Mouse (Mus musculus): ENCODE data around the gene Tubgcp3. TPM values are rescaled to one million over a fixed set of nuclear protein-coding genes. Genes with fewer than 3 reads are reported as not detected.

Gene Tubgcp3
- 33.4 and 52.7 TPM in 2 replicates for polyA plus RNA-seq (2014; fragmentation: Nextera tagmentation; extraction: Ambion mirVana)

DNA sequence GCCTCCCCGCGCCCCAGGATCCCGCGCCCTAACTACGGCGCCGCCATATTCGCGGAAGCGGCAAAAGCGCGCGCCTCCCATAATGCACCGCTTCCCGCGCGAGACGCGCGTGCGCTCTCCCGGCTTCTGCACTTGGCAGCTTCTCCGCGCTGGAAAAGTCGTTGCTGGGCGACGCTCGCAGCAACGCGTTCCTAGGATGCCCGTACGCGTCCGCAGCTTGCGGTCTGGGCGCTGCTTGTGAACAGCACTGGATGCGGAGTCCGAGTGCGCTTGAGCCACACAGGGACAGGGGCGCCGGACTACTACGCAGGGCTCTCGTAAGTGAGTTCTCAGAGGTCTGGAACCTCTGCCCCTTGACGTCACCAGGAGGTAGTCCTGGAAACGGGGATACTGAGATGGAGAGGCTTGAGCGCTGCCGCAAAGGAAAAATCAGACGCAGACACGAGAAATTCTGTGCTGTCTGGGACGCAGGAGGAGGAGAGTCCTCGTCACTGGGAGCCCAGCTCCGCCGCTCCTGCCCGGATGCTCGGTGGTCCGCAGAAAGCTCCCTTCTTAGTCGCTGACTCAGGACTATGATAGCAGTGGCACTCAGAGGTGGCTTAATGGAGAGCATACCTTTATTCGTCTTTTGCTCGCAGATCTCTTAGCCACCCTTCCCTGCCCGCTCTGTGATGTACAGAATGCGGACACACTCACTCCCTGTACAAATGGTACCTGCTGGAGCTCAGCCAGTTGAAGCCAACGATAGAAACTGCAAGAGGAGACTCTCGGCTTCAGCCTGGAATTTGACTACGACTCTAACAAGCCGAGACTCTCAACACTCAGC lies at the start of gene Tubgcp3:
Gene Tubgcp3 (minus strand): TSS at position 193 of the 826 bp plus-strand sequence.
- Histone ChIP-seq H3K9me3 (ENCODE audit: control insufficient read depth, low read length) (no peaks in the 10 kb centered on the region), H3K4me1 (ENCODE audit: control insufficient read depth, insufficient read depth, low read length) (peaks cover 9% of the 10 kb centered on the region; the same call in 1 of the 2 replicates), H3K9ac (ENCODE audit: low read depth, low read length) (peak within 1 kb of the TSS; percentile 91), H3K27ac (ENCODE audit: low read depth, low read length) (peak within 1 kb of the TSS; percentile 65; the same call in 1 of the 2 replicates), H3K36me3 (ENCODE audit: control insufficient read depth, insufficient read depth, low read length) (no peaks in the 10 kb centered on the region), H3K27me3 (ENCODE audit: control insufficient read depth, insufficient read depth, low read length) (no peaks in the 10 kb centered on the region), H3K4me3 (ENCODE audit: low read length) (peak within 1 kb of the TSS; percentile 94), H3K4me2 (replicated peaks; ENCODE audit: low read depth, low read length) (peak within 1 kb of the TSS; percentile 73)
- ATAC-seq (ENCODE audit: low FRiP score, low TSS enrichment): peak; percentile 87
- WGBS: 1% methylated on average over 65 of the region's 65 CpGs

DNA sequence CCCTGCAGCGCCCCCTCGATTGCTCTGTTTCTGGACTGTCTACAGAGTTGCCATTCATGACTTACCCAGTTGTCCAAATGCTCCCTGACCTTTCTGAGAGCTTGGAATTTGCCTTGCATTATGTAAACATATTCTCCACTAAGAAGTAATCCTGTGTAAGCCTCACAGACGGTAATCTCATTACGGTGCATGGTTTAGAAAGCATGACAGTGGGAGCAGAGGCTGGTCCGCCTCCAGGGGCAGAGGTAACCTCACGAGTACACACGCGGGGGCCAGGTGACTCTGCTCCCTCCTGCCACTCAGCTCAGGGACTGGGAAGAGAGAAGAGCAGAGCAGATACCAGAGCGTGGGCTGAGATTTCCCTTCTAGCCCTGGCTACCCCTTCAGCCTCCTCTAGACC lies 47.0 kb upstream of the Tubgcp3 start:
- Histone ChIP-seq H3K9me3 (ENCODE audit: control insufficient read depth, low read length) (no peaks in the 10 kb centered on the region), H3K27ac (ENCODE audit: low read depth, low read length) (no peak overlapping the region), H3K4me1 (ENCODE audit: control insufficient read depth, insufficient read depth, low read length) (0 out of 2 replicates have a peak, but pooled peaks cover 5% of the 10 kb centered on the region), H3K4me2 (replicated peaks; ENCODE audit: low read depth, low read length) (no peak overlapping the region), H3K9ac (ENCODE audit: low read depth, low read length) (no peak overlapping the region), H3K27me3 (ENCODE audit: control insufficient read depth, insufficient read depth, low read length) (no peaks in the 10 kb centered on the region), H3K36me3 (ENCODE audit: control insufficient read depth, insufficient read depth, low read length) (no peaks in the 10 kb centered on the region), H3K4me3 (ENCODE audit: low read length) (no peak overlapping the region)
- 72% methylated on average over 9 of the region's 9 CpGs for WGBS
- no peak for ATAC-seq (ENCODE audit: low FRiP score, low TSS enrichment)

DNA sequence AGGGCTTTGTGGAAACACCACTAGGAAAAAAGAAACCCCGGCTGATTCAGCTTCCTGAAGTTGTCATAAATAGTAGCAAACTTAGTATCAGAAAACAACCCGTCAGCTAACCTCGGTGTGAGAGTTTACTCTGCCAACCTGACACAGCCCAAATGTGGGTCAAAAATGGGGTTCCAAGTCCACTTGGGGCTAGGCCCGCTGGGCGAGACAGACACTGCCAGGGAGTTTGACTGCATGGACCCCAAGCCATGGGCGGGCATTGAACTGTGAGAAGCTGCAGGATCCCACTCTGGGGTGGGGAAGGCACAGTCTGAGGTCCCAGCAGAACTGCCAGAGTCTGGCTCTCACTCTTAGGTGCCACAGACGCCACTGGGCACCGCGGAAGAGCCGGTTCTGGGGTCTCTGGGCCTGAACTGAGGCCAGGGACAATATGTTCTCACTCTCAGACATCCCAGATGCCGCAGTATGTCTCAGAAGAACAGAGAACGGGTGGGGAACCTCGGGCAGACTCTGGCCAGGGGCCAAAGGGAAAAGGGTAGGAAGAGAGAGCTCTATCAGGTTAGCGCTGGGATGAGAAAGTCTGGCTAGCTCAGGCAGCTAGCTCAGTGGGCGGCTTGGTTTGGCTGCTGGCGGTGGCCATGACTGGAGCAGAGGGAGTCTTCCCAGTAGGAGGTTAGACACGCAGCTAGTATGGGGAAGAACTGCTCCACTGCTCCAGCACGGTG lies 44.0 kb upstream of the Tubgcp3 start:
- no peaks in the 10 kb centered on the region for H3K9me3 ChIP-seq (ENCODE audit: control insufficient read depth, low read length)
- 0 out of 2 replicates have a peak, but pooled peaks cover 5% of the 10 kb centered on the region for H3K4me1 ChIP-seq (ENCODE audit: control insufficient read depth, insufficient read depth, low read length)
- ATAC-seq (ENCODE audit: low FRiP score, low TSS enrichment): no peak
- H3K9ac ChIP-seq (ENCODE audit: low read depth, low read length): no peak overlapping the region
- no peak overlapping the region for H3K4me3 ChIP-seq (ENCODE audit: low read length)
- H3K27ac ChIP-seq (ENCODE audit: low read depth, low read length): no peak overlapping the region
- H3K27me3 ChIP-seq (ENCODE audit: control insufficient read depth, insufficient read depth, low read length): no peaks in the 10 kb centered on the region
- 85% methylated on average over 18 of the region's 18 CpGs for WGBS
- H3K36me3 ChIP-seq (ENCODE audit: control insufficient read depth, insufficient read depth, low read length): no peaks in the 10 kb centered on the region
- no peak overlapping the region for H3K4me2 ChIP-seq (replicated peaks; ENCODE audit: low read depth, low read length)

DNA sequence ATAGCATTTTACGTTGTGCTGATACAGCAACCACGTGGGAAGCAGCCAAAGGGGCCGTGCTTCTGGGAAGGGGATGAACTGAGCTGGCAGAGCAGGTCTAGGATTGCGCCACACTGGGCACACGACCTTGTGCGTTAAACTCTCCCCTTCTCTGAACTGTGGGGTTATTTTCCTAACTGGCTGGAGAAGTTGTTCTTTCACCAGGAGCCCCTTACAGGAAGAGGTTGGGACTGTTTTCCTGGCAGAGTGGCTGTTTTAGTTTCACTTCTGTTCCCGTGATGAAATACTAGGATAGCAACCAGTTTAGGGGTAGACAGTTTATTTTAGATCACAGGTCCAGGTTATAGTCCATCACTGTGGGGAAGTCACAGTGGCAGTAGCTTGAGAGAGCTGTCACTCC lies 39.6 kb upstream of the Tubgcp3 start:
- WGBS: 72% methylated on average over 7 of the region's 7 CpGs

DNA sequence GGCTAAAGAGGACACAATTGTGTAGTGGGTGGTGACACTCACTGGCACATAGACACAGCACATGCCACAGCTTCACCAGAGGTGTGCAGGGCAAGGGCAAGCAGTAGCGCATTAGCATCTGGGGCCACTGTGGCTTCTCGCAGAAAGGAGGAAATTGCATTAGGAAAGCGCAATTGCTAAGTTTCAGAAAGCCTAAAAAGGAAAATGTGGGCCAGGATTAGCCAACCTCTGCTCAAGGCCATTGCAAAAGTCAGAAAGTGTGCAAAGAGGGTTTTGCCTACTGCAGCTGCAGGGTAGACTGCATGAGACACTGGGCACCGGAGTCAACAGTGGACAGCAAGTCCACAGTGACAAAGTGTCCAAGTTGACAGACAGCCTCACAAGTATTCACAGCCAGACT lies 31.5 kb upstream of the Tubgcp3 start:
- no peaks in the 10 kb centered on the region for H3K4me1 ChIP-seq (ENCODE audit: control insufficient read depth, insufficient read depth, low read length)
- 0 out of 2 replicates have a peak, but pooled peaks cover 3% of the 10 kb centered on the region for H3K27me3 ChIP-seq (ENCODE audit: control insufficient read depth, insufficient read depth, low read length)
- WGBS: 90% methylated on average over 4 of the region's 4 CpGs
- H3K4me3 ChIP-seq (ENCODE audit: low read length): no peak overlapping the region
- no peaks in the 10 kb centered on the region for H3K9me3 ChIP-seq (ENCODE audit: control insufficient read depth, low read length)
- no peak overlapping the region for H3K9ac ChIP-seq (ENCODE audit: low read depth, low read length)
- ATAC-seq (ENCODE audit: low FRiP score, low TSS enrichment): no peak
- H3K4me2 ChIP-seq (replicated peaks; ENCODE audit: low read depth, low read length): no peak overlapping the region
- H3K27ac ChIP-seq (ENCODE audit: low read depth, low read length): no peak overlapping the region
- H3K36me3 ChIP-seq (ENCODE audit: control insufficient read depth, insufficient read depth, low read length): no peaks in the 10 kb centered on the region

More for the DNA sequence above, 39.6 kb upstream of the Tubgcp3 start:
- Histone ChIP-seq H3K9me3 (ENCODE audit: control insufficient read depth, low read length) (no peaks in the 10 kb centered on the region), H3K36me3 (ENCODE audit: control insufficient read depth, insufficient read depth, low read length) (no peaks in the 10 kb centered on the region), H3K4me1 (ENCODE audit: control insufficient read depth, insufficient read depth, low read length) (no peaks in the 10 kb centered on the region), H3K4me3 (ENCODE audit: low read length) (no peak overlapping the region), H3K9ac (ENCODE audit: low read depth, low read length) (no peak overlapping the region), H3K27me3 (ENCODE audit: control insufficient read depth, insufficient read depth, low read length) (peaks cover 3% of the 10 kb centered on the region), H3K27ac (ENCODE audit: low read depth, low read length) (no peak overlapping the region), H3K4me2 (replicated peaks; ENCODE audit: low read depth, low read length) (no peak overlapping the region)
- ATAC-seq (ENCODE audit: low FRiP score, low TSS enrichment): no peak

DNA sequence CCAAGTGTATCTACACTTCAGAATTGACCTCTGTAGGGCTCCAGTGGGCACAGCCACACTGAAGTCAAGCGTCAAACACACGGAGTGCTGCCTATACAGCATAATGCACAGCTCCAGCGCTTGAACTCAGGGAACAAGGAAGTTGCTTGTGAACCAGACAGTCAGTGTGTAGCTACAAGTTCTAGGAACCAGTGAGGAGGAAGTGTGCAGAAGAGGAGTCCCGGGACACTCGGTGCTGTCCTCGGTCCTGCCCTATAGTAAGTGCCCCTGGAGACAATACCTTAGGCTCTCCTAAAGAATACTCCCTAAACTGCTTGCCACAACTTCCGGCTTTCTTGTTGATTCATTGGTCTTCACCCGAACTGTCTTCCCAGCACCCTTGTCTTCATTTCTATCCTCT lies 30.2 kb upstream of the Tubgcp3 start:
- Histone ChIP-seq H3K27me3 (ENCODE audit: control insufficient read depth, insufficient read depth, low read length) (0 out of 2 replicates have a peak, but pooled peaks cover 3% of the 10 kb centered on the region), H3K4me2 (replicated peaks; ENCODE audit: low read depth, low read length) (no peak overlapping the region), H3K36me3 (ENCODE audit: control insufficient read depth, insufficient read depth, low read length) (no peaks in the 10 kb centered on the region), H3K27ac (ENCODE audit: low read depth, low read length) (no peak overlapping the region), H3K9me3 (ENCODE audit: control insufficient read depth, low read length) (no peaks in the 10 kb centered on the region), H3K4me3 (ENCODE audit: low read length) (no peak overlapping the region), H3K9ac (ENCODE audit: low read depth, low read length) (no peak overlapping the region), H3K4me1 (ENCODE audit: control insufficient read depth, insufficient read depth, low read length) (no peaks in the 10 kb centered on the region)
- ATAC-seq (ENCODE audit: low FRiP score, low TSS enrichment): no peak
- WGBS: 51% methylated on average over 8 of the region's 8 CpGs

DNA sequence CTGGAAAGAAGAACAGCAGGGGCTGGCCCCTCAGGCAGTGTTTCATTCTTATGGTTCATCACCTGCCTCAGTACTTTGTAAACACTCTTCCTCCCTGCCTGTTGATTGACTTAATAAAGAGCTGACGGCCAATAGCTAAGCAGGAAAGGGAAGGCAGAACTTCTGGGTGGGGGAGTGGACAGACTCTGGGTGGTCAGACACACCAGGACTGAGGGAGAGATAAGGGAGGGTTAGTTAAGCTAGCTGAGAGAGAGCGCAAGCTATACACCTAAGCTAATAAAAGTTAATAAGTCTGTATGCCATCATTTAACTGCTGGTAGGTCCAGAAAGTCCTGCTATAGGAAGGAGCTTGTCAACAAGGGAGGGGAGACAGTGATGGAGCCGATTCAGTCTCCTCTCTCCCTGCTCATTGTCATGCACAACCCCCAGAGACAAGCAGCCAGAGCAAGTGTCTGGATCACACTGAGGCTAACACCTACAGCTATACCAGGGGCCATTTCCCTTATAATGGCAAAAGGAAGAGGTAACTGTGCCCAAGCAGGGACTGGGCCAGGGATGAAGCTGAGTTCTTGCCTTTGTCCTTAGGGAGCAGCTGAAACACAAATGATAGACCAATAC lies 26.7 kb upstream of the Tubgcp3 start:
- no peak overlapping the region for H3K4me2 ChIP-seq (replicated peaks; ENCODE audit: low read depth, low read length)
- no peak overlapping the region for H3K9ac ChIP-seq (ENCODE audit: low read depth, low read length)
- H3K27ac ChIP-seq (ENCODE audit: low read depth, low read length): no peak overlapping the region
- WGBS: 22% methylated on average over 3 of the region's 3 CpGs
- no peak overlapping the region for H3K4me3 ChIP-seq (ENCODE audit: low read length)
- no peaks in the 10 kb centered on the region for H3K36me3 ChIP-seq (ENCODE audit: control insufficient read depth, insufficient read depth, low read length)
- no peaks in the 10 kb centered on the region for H3K9me3 ChIP-seq (ENCODE audit: control insufficient read depth, low read length)
- no peak for ATAC-seq (ENCODE audit: low FRiP score, low TSS enrichment)
- H3K27me3 ChIP-seq (ENCODE audit: control insufficient read depth, insufficient read depth, low read length): 0 out of 2 replicates have a peak, but pooled peaks cover 3% of the 10 kb centered on the region
- H3K4me1 ChIP-seq (ENCODE audit: control insufficient read depth, insufficient read depth, low read length): no peaks in the 10 kb centered on the region

DNA sequence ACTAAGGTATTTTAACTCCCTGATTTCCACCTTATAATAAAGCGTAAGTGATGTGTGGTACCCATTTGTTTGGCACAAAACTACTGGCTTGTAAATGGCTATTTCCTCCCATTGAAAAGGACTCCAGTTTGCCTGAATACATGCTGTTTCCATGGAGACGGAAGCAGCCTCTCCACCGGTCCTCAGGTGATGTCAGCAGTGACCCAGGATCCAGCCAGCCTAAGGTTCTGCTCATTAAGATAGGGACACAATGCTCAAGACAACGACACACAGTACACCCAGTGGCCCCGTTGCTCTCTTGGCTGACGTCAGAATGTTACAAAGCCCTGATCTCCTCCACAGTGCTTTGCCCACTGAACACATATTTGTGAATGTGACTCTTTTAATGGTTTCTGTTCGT lies 16.8 kb upstream of the Tubgcp3 start:
- no peaks in the 10 kb centered on the region for H3K4me1 ChIP-seq (ENCODE audit: control insufficient read depth, insufficient read depth, low read length)
- WGBS: 63% methylated on average over 7 of the region's 7 CpGs
- no peak overlapping the region for H3K27ac ChIP-seq (ENCODE audit: low read depth, low read length)
- no peaks in the 10 kb centered on the region for H3K36me3 ChIP-seq (ENCODE audit: control insufficient read depth, insufficient read depth, low read length)
- ATAC-seq (ENCODE audit: low FRiP score, low TSS enrichment): no peak
- H3K9me3 ChIP-seq (ENCODE audit: control insufficient read depth, low read length): no peaks in the 10 kb centered on the region
- no peak overlapping the region for H3K9ac ChIP-seq (ENCODE audit: low read depth, low read length)
- no peaks in the 10 kb centered on the region for H3K27me3 ChIP-seq (ENCODE audit: control insufficient read depth, insufficient read depth, low read length)
- H3K4me3 ChIP-seq (ENCODE audit: low read length): no peak overlapping the region
- H3K4me2 ChIP-seq (replicated peaks; ENCODE audit: low read depth, low read length): no peak overlapping the region

Data from kidney, embryonic 14.5 days (tissue).